Mouse (Mus musculus) megakaryocyte, adult 5-6 weeks (primary cell): Measurements from ENCODE around the gene Tmem151a. TPM values are rescaled to one million over a fixed set of nuclear protein-coding genes. Genes with fewer than 3 reads are reported as not detected.
"Not testable (repeated sequence)": the region's sequence is repeated elsewhere in the genome, so short reads cannot be mapped to it uniquely, and the experiment has no call there.

Experiments
- ATAC-seq: 2 replicates; pipeline ENCODE4 v1.8.0; 2016; ENCODE audit warnings: mild to moderate bottlenecking, inconsistent platforms; ENCODE audit not compliant: poor library complexity, severe bottlenecking
- total RNA-seq, 2 experiments: library from RNA; stranded (forward) in 1 of 2; stranded (reverse) in 1 of 2; fragments of 153-499, 151-499 nt in 1 of 2; fragments of 221-1000, 200-1000 nt in 1 of 2; gene quantifications; 2 replicates each; pipeline versions ENCODE4 v1.2.3 to v1.2.4; 2015 to 2017

The Tmem151a gene
- total RNA-seq, 2 experiments from 2014 or later = not detected

- no peak for ATAC-seq
Observed at GRCm38 (mm10) chr19:5094746-5095417, 9.6 kb upstream of the Tmem151a start.

DNA sequence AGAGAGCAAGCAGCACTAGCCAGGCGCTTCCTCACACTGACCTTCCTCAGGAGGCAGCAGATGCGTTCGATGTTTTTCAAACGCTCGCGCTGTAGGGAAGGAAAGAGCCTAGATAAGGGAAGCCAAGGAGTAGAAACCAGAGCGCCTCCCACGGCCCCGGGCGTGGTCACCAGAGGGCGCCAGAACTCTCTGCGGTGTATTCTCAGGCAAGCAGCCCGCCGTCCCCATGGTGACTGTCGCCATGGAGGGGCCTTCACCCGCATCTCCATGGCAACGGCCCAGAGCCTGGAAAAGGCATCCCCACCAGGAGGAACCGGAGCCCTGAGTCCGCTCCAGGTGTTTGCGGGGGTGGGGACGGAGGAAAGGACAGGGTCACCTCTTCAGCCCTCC lies 8.9 kb upstream of the Tmem151a start:
- ATAC-seq = peak; percentile 93

GRCm38 (mm10) chr19:5093481-5094242 lies 8.3 kb upstream of the Tmem151a start:
- no peak for ATAC-seq

GRCm38 (mm10) chr19:5092083-5092482 lies 6.8 kb upstream of the Tmem151a start:
- ATAC-seq = no peak

- no peak for ATAC-seq
Observed at GRCm38 (mm10) chr19:5089324-5089723, 4.0 kb upstream of the Tmem151a start.

- ATAC-seq = peak; percentile 91
Observed at GRCm38 (mm10) chr19:5087884-5088728, 2.8 kb upstream of the Tmem151a start, which contains the start of gene Yif1a. TSS of gene Yif1a (plus strand) at chr19:5088538.

DNA sequence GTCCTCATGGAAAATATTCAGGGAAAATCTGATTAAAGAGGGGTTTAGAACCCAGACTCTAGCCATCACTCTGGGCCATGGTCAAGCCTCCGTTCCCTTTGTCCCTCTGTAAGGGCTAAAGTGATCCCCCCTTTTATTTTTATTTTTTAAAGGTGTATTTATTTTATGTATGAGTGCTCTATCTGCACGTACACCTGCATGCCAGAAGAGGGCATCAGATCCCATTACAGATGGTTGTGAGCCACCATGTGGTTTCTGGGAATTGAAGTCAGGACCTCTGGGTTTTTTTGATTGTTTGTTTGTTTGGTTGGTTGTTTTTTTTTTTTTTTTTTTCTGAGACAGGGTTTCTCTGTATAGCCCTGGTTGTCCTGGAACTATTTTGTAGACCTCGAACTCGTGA lies 1.2 kb upstream of the Tmem151a start:
- ATAC-seq = not testable (repeated sequence)

GRCm38 (mm10) chr19:5084834-5085144 lies 542 bp downstream of the Tmem151a start:
- no peak for ATAC-seq

DNA sequence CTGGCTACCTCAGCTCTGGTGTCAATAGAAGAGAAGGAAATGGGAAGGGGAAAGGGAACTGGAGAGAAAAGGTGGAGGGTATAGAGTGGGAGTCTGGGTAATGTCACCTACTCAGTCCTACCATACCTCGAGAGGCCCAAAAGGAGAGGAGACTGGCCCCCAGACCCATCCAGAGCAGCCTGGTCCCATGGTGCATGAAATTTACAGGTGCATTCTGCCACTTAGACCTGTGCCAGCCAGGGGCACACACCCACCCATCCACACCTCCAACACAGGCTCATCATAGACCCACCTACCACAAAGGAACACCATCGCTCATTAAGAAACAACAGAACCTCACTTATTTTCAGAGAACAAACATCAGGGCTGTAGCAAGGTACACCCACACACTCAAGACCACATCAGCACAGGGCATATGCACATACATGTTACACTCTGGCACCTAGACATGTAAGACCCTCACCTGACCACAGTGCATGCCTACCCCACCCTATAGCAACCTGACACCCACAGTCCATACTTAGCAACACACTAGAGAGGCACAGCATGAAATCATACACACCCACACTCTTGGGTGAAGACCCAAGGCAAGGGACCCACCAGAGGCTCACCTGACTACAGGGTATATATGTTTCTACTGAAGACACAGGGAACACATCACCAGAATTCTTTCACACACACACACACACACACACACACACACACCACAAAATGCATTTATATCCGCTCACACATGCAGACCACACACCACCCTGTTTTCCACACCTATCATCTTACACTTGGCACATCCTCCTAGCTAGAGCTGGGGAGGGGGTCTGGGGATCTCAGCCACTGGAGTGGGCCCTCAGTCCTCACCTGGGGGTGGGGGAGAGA lies 1.1 kb downstream of the Tmem151a start:
- ATAC-seq = no peak

DNA sequence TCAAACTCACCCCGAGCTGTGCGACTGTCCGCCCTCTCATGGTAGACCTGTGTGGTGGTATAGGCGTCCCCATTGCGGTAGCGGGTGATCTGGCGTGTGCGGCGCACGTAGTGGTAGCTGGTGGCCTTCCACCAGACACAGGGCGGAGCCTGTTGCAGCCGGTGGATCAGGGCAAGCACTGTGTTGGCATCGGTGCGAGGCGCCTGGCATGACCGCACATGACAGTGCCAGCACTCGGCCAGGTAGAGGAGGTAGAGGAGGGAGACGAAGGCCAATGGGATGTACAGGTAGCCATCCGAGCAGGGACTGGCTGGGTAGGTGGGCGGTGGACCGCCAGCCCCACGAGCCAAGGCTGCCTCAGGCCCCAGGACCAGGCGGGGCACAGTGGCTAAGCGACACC lies 2.7 kb downstream of the Tmem151a start:
- ATAC-seq = no peak

- no peak for ATAC-seq
Observed at GRCm38 (mm10) chr19:5082005-5082404, 3.3 kb downstream of the Tmem151a start.

- no peak for ATAC-seq
Observed at GRCm38 (mm10) chr19:5079279-5079678, 6.1 kb downstream of the Tmem151a start.

- ATAC-seq = no peak
Observed at GRCm38 (mm10) chr19:5073518-5073917, 11.8 kb downstream of the Tmem151a start.

GRCm38 (mm10) chr19:5073028-5073427 lies 12.3 kb downstream of the Tmem151a start:
- ATAC-seq = peak; percentile 50

DNA sequence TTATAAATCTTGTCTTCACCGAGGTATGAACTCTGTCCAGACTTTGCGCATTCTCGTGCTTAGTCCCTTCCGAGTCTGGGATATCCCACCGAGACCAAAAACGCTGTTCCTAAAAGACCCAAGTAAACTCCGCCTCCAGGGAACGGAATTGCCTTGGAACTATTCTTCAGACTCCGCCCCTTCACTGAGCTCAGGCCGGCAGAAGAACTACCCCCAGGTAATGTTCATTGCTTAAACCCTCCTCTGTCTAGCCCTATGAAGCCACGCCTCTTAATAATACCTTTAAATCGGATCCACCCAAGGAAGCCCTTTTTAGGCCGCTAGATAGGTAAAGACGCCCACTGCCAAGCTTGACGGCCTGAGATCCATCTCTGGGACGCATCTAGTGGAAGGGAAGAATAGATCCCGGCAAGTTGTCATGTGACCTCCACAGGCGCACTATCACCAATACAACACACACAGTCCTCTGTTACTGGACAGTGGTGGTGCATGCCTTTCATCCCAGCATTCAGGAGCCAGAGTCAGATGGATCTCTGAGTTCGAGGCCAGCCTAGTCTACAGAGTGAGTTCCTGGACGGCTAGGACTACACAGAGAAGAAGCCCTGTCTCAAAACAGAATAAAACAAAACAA lies 12.8 kb downstream of the Tmem151a start:
- ATAC-seq = 0 out of 2 replicates have a peak, but pooled peaks have one; percentile 11

GRCm38 (mm10) chr19:5071545-5072369 lies 13.6 kb downstream of the Tmem151a start:
- peak; percentile 80 for ATAC-seq

- no peak for ATAC-seq
Observed at GRCm38 (mm10) chr19:5071077-5071476, 14.3 kb downstream of the Tmem151a start.

- no peak for ATAC-seq
Observed at GRCm38 (mm10) chr19:5069978-5070377, 15.4 kb downstream of the Tmem151a start.

DNA sequence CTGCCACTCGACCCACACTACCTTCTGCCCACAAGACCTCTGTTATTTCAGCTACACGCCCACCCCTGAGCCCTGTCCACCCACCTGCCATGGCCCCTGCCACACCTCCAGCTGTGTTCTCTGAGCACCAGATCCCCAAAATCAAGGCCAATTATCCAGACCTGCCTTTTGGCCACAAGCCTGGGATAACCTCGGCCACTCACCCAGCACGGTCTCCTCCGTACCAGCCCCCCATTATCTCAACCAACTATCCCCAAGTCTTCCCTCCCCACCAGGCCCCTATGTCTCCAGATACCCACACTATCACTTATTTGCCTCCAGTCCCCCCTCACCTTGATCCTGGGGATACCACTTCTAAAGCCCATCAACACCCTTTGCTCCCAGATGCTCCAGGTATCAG lies 15.8 kb downstream of the Tmem151a start:
- no peak for ATAC-seq
